Mouse (Mus musculus): ENCODE measurements at regions not wholly inside any gene's neighbourhood (a gene's known extent, or its start where the extent isn't known, plus 50 kb on each side); places are given as distances from the start of the nearest gene placed in this dataset.

GRCm38 (mm10) chr8:82529153-82529552 lies 126.1 kb upstream of the Il15 start:
- TF ChIP-seq EP300 (IDR thresholded peaks at IDR 0.05; ENCODE audit: low read depth): no peak
- TF ChIP-seq CTCF (IDR thresholded peaks at IDR 0.05; ENCODE audit: low read depth): no peak
- Histone ChIP-seq H3K4me2 (ENCODE audit: low read depth, low read length) (no peak overlapping the region), H3K4me1 (ENCODE audit: control insufficient read depth, insufficient read depth) (no peaks in the 10 kb centered on the region), H3K4me3 (ENCODE audit: low read depth, low read length) (no peak overlapping the region), H3K27me3 (ENCODE audit: control insufficient read depth, insufficient read depth, low read length) (no peaks in the 10 kb centered on the region), H3K9ac (replicated peaks; ENCODE audit: low read depth, low read length) (no peak overlapping the region), H3K9me3 (replicated peaks; ENCODE audit: control insufficient read depth, low read length) (no peaks in the 10 kb centered on the region), H3K27ac (ENCODE audit: low read depth) (no peak overlapping the region), H3K36me3 (replicated peaks; ENCODE audit: control insufficient read depth, insufficient read depth, low read length) (no peaks in the 10 kb centered on the region)
- ATAC-seq (ENCODE audit: insufficient read depth, low read depth): no peak
- WGBS: 52% methylated on average over 3 of the region's 3 CpGs
- DNase-seq (ENCODE audit: low spot score): no peak

DNA sequence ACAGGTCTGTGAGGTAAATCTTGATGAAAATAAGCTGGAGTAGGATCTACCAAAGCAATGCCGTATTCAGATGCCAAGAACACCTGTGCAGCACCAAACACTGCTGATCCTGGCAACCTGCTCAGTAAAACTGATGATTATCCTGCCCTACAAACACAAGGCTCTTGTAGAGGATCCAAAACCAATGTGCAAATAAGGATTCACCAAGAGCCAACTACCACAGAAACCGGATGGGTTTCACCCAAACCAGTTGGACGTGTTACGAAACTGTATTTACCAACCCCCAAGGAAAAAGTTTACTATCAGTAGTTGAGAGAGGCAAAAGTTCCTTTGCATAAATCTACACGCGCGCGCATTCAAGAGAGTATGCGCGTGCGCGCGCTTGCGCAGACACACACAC lies 120.8 kb upstream of the Il15 start:
- no peaks in the 10 kb centered on the region for H3K9me3 ChIP-seq (replicated peaks; ENCODE audit: control insufficient read depth, low read length)
- no peaks in the 10 kb centered on the region for H3K36me3 ChIP-seq (replicated peaks; ENCODE audit: control insufficient read depth, insufficient read depth, low read length)
- 96% methylated on average over 14 of the region's 14 CpGs for WGBS
- H3K27ac ChIP-seq (ENCODE audit: low read depth): no peak overlapping the region
- no peaks in the 10 kb centered on the region for H3K27me3 ChIP-seq (ENCODE audit: control insufficient read depth, insufficient read depth, low read length)
- no peak overlapping the region for H3K4me3 ChIP-seq (ENCODE audit: low read depth, low read length)
- TF ChIP-seq EP300 (IDR thresholded peaks at IDR 0.05; ENCODE audit: low read depth) (no peak), CTCF (IDR thresholded peaks at IDR 0.05; ENCODE audit: low read depth) (no peak)
- H3K4me2 ChIP-seq (ENCODE audit: low read depth, low read length): no peak overlapping the region
- no peak for DNase-seq (ENCODE audit: low spot score)
- no peaks in the 10 kb centered on the region for H3K4me1 ChIP-seq (ENCODE audit: control insufficient read depth, insufficient read depth)
- ATAC-seq (ENCODE audit: insufficient read depth, low read depth): no peak
- H3K9ac ChIP-seq (replicated peaks; ENCODE audit: low read depth, low read length): no peak overlapping the region

DNA sequence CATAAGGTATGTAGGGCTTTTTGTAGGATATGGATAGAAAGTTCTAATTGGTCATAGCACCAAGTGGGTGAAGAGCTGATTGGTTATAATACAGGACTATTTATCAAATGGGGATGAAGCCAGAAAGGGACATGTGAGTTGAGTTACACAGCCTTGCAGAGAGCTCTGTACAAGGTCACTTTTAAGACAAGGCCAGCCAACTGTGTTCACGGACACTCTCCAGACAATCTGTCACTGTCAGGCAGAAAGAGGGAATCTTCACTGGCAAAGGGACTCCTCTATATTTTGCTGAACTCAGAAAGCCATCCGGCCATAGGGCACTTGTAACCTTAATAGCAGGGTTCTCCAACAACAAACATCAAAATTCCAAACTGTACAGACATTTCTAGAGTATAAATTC lies 95.5 kb upstream of the Il15 start:
- Histone ChIP-seq H3K9ac (replicated peaks; ENCODE audit: low read depth, low read length) (no peak overlapping the region), H3K4me3 (ENCODE audit: low read depth, low read length) (no peak overlapping the region), H3K36me3 (replicated peaks; ENCODE audit: control insufficient read depth, insufficient read depth, low read length) (no peaks in the 10 kb centered on the region), H3K27me3 (ENCODE audit: control insufficient read depth, insufficient read depth, low read length) (no peaks in the 10 kb centered on the region), H3K4me1 (ENCODE audit: control insufficient read depth, insufficient read depth) (no peaks in the 10 kb centered on the region), H3K9me3 (replicated peaks; ENCODE audit: control insufficient read depth, low read length) (no peaks in the 10 kb centered on the region), H3K27ac (ENCODE audit: low read depth) (no peak overlapping the region), H3K4me2 (ENCODE audit: low read depth, low read length) (no peak overlapping the region)
- no peak for TF ChIP-seq CTCF (IDR thresholded peaks at IDR 0.05; ENCODE audit: low read depth)
- no peak for TF ChIP-seq EP300 (IDR thresholded peaks at IDR 0.05; ENCODE audit: low read depth)
- ATAC-seq (ENCODE audit: insufficient read depth, low read depth) (no peak), DNase-seq (ENCODE audit: low spot score) (no peak)
- 27% methylated on average over 2 of the region's 2 CpGs for WGBS

GRCm38 (mm10) chr8:82477856-82478255 lies 74.8 kb upstream of the Il15 start:
- Histone ChIP-seq H3K9me3 (replicated peaks; ENCODE audit: control insufficient read depth, low read length) (no peaks in the 10 kb centered on the region), H3K4me2 (ENCODE audit: low read depth, low read length) (no peak overlapping the region), H3K27ac (ENCODE audit: low read depth) (no peak overlapping the region), H3K36me3 (replicated peaks; ENCODE audit: control insufficient read depth, insufficient read depth, low read length) (no peaks in the 10 kb centered on the region), H3K27me3 (ENCODE audit: control insufficient read depth, insufficient read depth, low read length) (no peaks in the 10 kb centered on the region), H3K9ac (replicated peaks; ENCODE audit: low read depth, low read length) (no peak overlapping the region), H3K4me3 (ENCODE audit: low read depth, low read length) (no peak overlapping the region), H3K4me1 (ENCODE audit: control insufficient read depth, insufficient read depth) (0 out of 2 replicates have a peak, but pooled peaks cover 8% of the 10 kb centered on the region)
- no peak for TF ChIP-seq CTCF (IDR thresholded peaks at IDR 0.05; ENCODE audit: low read depth)
- TF ChIP-seq EP300 (IDR thresholded peaks at IDR 0.05; ENCODE audit: low read depth): no peak
- no peak for DNase-seq (ENCODE audit: low spot score)
- no peak for ATAC-seq (ENCODE audit: insufficient read depth, low read depth)
- 25% methylated on average over 5 of the region's 5 CpGs for WGBS

- TF ChIP-seq EP300 (IDR thresholded peaks at IDR 0.05; ENCODE audit: low read depth) (no peak), CTCF (IDR thresholded peaks at IDR 0.05; ENCODE audit: low read depth) (no peak)
- Histone ChIP-seq H3K4me2 (ENCODE audit: low read depth, low read length) (no peak overlapping the region), H3K27me3 (ENCODE audit: control insufficient read depth, insufficient read depth, low read length) (no peaks in the 10 kb centered on the region), H3K9ac (replicated peaks; ENCODE audit: low read depth, low read length) (no peak overlapping the region), H3K4me1 (ENCODE audit: control insufficient read depth, insufficient read depth) (0 out of 2 replicates have a peak, but pooled peaks cover 8% of the 10 kb centered on the region), H3K4me3 (ENCODE audit: low read depth, low read length) (no peak overlapping the region), H3K9me3 (replicated peaks; ENCODE audit: control insufficient read depth, low read length) (no peaks in the 10 kb centered on the region), H3K27ac (ENCODE audit: low read depth) (no peak overlapping the region), H3K36me3 (replicated peaks; ENCODE audit: control insufficient read depth, insufficient read depth, low read length) (no peaks in the 10 kb centered on the region)
- DNase-seq (ENCODE audit: low spot score) (no peak), ATAC-seq (ENCODE audit: insufficient read depth, low read depth) (no peak)
- WGBS: 29% methylated on average over 2 of the region's 2 CpGs
Observed at GRCm38 (mm10) chr8:82477426-82477769, 74.4 kb upstream of the Il15 start.

GRCm38 (mm10) chr8:82476708-82477425 lies 73.8 kb upstream of the Il15 start:
- Histone ChIP-seq H3K36me3 (replicated peaks; ENCODE audit: control insufficient read depth, insufficient read depth, low read length) (no peaks in the 10 kb centered on the region), H3K4me1 (ENCODE audit: control insufficient read depth, insufficient read depth) (0 out of 2 replicates have a peak, but pooled peaks cover 8% of the 10 kb centered on the region), H3K27ac (ENCODE audit: low read depth) (no peak overlapping the region), H3K4me3 (ENCODE audit: low read depth, low read length) (no peak overlapping the region), H3K27me3 (ENCODE audit: control insufficient read depth, insufficient read depth, low read length) (no peaks in the 10 kb centered on the region), H3K9ac (replicated peaks; ENCODE audit: low read depth, low read length) (no peak overlapping the region), H3K9me3 (replicated peaks; ENCODE audit: control insufficient read depth, low read length) (no peaks in the 10 kb centered on the region), H3K4me2 (ENCODE audit: low read depth, low read length) (no peak overlapping the region)
- no peak for DNase-seq (ENCODE audit: low spot score)
- 73% methylated on average over 7 of the region's 7 CpGs for WGBS
- TF ChIP-seq EP300 (IDR thresholded peaks at IDR 0.05; ENCODE audit: low read depth) (no peak), CTCF (IDR thresholded peaks at IDR 0.05; ENCODE audit: low read depth) (no peak)
- no peak for ATAC-seq (ENCODE audit: insufficient read depth, low read depth)
